Mouse (Mus musculus): ENCODE results near the gene BC051665.

BC051665 gene

GRCm38 (mm10) chr13:60743381-60744077 lies 42.6 kb downstream of the BC051665 start:
- peak; percentile 69 for DNase-seq (ENCODE audit: low read depth, low spot score)

- DNase-seq (ENCODE audit: low read depth, low spot score): no peak
These were observed 43.6 kb downstream of the BC051665 start for GRCm38 (mm10) chr13:60742611-60743010.

DNA sequence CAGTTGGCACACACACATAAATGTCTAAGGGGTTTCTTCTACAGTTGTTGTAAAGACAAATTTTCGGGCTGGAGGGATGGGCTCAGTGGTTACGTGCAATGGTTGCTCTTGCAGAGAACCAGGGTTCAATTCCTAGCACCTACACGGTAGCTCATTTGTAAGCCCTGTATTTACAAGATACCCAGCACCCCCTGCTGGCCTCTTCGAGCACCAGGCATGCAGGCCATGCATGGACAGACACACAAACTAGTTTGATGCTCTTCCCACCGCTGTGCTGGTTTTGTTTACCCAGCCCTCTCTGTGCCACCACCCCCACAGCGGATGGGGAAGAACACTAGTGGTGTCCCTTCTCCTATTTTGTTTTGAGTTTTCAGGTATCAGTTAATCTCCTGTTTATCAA lies 45.9 kb downstream of the BC051665 start:
- DNase-seq (ENCODE audit: low read depth, low spot score): no peak

- peak; percentile 86 for DNase-seq (ENCODE audit: low read depth, low spot score)
These were observed 47.7 kb downstream of the BC051665 start for GRCm38 (mm10) chr13:60738429-60738828.

- DNase-seq (ENCODE audit: low read depth, low spot score): peak; percentile 72
These were observed 48.4 kb downstream of the BC051665 start for GRCm38 (mm10) chr13:60737632-60738324.

DNA sequence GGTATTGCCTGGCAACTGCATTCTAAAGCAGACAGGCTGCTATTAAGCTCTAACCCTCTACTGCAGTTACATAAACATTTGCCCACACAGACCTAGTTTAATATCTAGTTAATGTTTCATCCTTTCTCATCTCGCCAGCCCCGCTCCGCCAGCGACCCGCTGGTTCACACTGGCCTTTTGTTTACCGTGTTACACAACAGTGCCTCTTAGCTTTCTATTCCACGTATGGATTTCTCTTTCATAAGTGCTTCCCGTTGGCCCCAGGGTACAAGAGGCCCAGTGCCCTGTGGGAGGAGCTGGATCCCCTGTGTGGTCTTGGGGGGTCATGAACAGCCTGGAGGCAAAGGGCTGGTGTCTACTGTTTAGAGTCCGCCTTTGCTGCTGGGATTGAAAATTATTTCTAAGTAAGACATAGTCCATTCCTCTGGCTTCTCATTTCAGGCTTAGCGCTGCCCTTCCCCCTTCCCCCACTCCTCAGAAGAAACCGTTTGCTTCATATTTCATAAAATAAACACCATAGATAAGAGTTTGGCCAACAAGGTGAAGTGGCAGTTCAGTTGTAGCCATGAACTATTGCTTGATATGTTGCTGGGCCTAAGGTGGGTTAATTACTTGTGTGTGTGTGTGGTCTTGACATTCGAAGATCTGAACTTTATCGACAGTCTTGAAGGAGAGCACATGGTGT lies 49.6 kb downstream of the BC051665 start:
- peak; percentile 62 for DNase-seq (ENCODE audit: low read depth, low spot score)

GRCm38 (mm10) chr13:60735306-60735705 lies 50.9 kb downstream of the BC051665 start:
- DNase-seq (ENCODE audit: low read depth, low spot score): peak; percentile 51
